Mouse (Mus musculus) lung, postnatal 36 days (tissue): ENCODE measurements at regions not wholly inside any gene's neighbourhood (a gene's known extent, or its start where the extent isn't known, plus 50 kb on each side); places are given as distances from the start of the nearest gene placed in this dataset.

Experiments used
- DNase-seq: peaks from one replicate; pipeline ENCODE4 v3.0.0; 2022; ENCODE audit warnings: mixed read lengths

DNA sequence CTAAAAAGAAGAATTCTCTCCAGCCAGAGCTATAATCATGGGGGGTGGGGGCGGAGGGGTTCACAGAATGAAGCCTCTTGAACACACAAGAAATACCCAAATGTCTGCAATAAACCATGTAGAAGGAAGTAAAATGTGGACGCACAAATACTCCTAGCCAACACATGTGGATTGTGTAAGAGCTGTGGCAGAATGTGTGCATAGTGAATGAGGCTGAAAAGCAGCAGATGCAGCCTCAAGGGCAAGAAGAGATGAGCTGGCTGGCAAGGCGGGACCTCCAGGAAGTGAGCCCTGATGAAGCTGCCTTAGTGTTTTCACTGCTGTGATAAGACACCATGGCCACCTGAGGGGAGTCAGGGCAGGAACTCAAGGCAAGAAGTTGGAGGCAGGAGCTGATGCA lies 53.3 kb upstream of the Arhgap28 start:
- DNase-seq: no peak

DNA sequence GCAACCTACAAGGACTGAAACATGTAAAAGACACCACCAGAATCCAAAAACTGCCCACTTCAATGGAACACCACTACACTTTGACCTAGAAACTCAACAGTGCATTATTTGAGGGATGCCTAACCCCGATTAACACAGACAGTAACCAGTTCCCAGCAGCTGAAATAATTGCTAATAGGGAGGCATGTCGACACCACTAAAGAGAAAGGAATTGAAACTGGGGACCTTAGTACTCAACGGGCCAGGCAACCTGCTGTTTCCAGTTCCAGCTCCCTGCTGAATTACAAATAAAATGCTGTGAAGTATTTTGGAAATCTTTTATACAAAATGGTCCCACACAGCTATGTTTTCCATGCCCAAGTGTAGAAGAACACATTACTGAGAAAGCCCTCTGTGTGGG lies 56.5 kb upstream of the Arhgap28 start:
- DNase-seq: no peak

DNA sequence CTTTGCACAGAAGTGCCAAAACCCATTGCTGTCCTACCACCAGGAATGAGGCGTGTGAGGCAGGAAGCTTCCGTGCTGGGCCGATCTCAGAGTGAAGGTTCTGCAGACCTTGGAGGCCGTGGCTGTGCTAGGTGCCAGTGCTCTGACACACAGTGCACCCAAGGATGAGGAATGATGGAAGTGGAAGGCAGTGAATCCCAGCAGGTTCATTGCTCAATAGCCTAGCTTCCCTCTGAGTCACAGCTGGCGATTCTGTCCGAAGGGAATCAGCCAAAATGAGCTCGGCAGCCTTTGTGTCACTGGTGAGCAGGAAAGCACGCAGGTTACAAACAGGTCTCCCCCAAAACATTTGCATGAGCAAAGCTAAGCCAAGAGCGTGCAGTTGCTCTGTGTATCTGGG lies 61.8 kb upstream of the Arhgap28 start:
- peak; percentile 6 for DNase-seq

DNA sequence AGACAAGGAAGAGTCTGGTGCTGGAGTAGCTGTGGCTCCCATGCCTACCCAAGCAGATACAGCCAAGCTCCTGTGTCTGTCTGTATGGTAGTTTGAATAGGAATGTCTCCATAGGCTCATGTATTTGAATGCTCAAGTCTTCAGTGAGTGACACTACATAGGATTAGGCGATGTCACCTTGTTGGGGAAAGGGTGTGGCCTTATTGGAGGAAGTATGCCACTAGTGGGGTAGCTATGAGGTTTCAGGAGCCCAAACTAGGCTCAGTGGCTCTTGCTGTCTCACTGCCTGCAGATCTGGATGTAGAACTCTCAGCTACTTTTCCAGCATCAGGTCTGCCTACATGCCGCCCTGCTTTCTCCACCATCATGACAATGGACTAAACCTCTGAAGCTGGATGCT lies 62.3 kb upstream of the Arhgap28 start:
- no peak for DNase-seq

- DNase-seq: no peak
These were observed 65.1 kb upstream of the Arhgap28 start for GRCm38 (mm10) chr17:68069008-68069407.

DNA sequence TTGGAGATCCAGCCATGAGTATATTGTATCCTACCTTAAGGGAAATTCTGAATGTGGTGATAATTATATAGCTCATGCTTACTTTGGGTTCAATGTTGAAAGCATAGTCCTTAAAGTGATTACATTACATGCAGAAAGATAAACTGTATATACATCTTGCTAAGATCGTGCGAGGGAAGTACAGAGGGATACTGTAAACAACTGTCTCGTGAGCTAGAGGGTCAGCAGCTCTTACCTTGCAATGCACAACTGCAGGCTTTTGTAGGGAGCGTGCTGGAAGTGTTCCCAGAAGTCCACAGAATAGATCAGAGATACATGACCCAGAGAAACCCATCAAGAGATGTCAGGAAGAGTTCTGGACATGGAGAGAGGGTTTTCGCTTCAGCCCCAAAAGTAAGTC lies 65.6 kb upstream of the Arhgap28 start:
- DNase-seq: no peak

DNA sequence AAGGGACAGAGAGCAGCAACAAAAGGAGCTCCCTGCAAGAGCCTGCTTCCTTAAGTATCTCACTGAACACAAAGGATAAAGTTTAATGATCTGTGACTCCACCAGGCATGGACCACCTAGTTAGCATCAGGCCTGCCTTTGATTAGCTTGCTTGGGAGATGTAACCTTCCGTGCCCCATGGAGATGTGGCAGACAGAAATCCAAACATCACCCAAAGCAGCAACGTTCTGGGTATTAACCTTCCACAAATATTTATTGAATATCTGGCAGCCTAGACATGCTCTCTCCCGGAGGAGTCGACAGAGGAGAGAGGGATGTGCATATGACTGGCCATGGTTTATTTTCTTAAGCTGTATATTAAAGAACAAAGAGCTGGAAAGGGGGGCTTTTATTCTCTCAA lies 67.6 kb upstream of the Arhgap28 start:
- DNase-seq: no peak

DNA sequence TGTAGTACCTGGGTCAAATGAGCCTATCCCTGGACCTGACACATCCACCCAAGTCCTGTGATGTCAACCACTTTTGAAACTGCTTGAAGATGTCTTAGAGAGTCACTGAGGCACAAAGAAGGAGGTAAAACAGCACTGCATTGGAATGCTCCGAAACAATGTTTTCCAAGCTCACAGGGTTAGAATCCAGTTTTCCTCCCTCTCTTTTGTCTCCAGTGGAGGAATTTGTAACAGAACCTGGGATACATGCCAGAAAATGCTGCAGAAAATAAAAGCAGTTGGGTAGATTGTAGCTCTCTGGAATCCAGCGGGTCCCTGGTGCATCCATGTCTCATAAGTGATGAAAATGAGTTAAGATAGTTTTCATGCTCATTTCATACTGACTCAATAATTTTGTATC lies 71.8 kb upstream of the Arhgap28 start:
- no peak for DNase-seq

GRCm38 (mm10) chr17:68078709-68079108 lies 74.8 kb upstream of the Arhgap28 start:
- no peak for DNase-seq

- DNase-seq: no peak
These were observed 80.5 kb upstream of the Arhgap28 start for GRCm38 (mm10) chr17:68084446-68084845.

DNA sequence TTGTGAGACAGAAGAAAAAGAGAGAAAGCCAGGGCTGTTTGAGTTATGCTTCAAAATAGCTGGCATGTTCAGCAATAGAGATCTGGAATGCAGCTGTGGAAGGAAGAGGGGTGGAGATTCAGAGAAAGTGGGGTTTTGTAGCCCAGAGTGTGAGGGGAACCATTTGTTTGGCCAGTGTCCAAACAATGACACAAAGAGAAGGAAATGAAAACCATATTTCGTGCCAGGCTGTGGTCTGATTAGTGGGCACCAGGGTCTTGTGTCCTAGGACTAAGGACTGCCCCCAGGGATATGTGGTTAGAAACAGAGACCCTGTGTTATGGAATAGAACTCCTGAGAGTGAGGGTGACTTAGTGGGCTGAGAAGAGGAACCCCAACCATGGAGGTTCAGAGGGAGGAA lies 83.2 kb upstream of the Arhgap28 start:
- DNase-seq: peak; percentile 3

DNA sequence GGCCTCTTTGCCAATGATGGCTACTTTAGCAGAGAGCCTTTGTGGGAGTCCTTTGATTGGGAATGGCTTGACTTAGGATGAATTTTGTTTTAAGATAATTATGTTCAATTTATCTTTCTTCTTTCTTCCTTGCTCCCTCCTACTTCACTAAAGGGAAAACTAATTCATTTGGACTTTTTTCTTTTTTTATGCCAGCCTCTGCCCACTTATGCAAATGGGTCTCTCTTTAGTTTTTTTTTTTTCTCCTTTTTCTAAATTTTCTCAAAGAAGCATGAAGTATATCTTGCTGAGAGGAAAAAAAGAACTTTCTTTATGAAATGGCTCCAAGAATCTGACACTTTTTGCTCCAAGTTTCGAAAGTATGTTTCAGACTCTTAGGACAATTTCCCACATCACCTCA lies 85.3 kb upstream of the Arhgap28 start:
- DNase-seq: no peak

GRCm38 (mm10) chr17:68089830-68090229 lies 85.9 kb upstream of the Arhgap28 start:
- no peak for DNase-seq

GRCm38 (mm10) chr17:68096982-68097381 lies 93.1 kb upstream of the Arhgap28 start:
- DNase-seq: no peak

- no peak for DNase-seq
These were observed 93.5 kb upstream of the Arhgap28 start for GRCm38 (mm10) chr17:68097436-68097835.

DNA sequence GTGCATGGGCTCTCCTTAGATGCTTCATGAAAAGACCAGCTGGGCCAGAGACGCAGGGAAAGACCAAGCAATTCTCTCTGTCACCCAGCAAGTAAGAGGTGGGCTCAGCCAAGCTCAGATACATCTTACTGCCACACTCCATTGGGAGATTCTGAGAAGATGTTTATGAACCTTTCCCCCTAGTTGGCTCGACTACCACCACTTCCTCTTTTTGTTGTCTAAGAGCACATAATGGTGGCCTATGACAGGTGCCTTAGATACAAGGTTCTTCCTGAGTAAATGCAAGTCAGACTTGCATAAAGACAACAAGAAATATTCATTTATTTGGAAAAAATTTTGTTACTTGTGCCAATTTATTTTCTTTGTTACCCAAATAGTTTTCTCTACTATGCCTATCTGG lies 96.2 kb upstream of the Arhgap28 start:
- DNase-seq: no peak

- peak; percentile 50 for DNase-seq
These were observed 99.4 kb upstream of the Arhgap28 start for GRCm38 (mm10) chr17:68103346-68103745.

DNA sequence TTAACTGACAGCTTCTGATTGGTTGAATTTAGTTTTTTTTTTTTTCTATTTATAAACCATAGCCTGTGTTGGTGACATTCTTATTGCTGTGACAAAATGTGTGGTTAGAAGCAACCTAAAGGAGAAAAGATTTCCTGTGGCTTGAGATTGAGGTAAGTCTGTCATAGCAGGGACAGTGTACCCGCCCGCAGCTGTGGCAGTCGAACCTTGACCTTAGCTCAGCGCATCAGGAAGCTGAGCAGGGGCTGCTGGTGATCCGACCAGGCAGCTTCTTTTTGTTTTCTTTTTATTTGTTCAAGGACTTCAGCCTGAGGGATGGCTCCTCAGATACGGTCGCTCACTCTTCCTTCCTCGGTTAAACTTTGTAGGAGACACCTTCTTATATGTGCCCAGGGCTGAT lies 102.4 kb upstream of the Arhgap28 start:
- DNase-seq: no peak

- no peak for DNase-seq
These were observed 104.0 kb upstream of the Arhgap28 start for GRCm38 (mm10) chr17:68107875-68108274.

- no peak for DNase-seq
These were observed 108.0 kb upstream of the Arhgap28 start for GRCm38 (mm10) chr17:68111834-68112473.

DNA sequence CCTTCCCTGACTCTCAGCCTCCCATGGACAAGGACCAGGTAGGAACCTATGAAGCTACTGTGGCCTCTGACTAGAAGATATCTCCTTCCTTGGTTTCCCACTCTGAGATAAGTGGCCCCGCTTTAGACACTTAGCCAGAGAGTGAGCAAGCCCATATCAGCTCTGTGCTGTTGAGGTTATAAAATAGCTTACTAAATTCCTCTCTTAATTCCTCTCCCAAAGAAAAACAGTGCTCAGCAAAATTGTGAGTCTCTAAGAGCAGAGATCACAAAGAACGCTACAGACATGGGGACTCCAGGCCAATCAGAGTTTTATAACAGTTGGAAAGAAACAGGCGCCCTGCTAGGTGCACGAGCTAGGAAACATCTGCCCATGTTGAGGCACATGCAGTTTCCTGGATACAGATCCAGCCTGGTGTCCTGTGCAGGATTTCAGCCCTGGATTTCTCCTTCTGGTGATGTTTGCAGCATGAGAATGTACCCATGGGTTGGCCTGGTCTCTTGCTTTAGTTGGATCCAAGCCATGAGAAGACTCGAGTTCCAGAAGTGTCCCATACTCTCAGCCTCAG lies 108.9 kb upstream of the Arhgap28 start:
- DNase-seq: peak; percentile 61

DNA sequence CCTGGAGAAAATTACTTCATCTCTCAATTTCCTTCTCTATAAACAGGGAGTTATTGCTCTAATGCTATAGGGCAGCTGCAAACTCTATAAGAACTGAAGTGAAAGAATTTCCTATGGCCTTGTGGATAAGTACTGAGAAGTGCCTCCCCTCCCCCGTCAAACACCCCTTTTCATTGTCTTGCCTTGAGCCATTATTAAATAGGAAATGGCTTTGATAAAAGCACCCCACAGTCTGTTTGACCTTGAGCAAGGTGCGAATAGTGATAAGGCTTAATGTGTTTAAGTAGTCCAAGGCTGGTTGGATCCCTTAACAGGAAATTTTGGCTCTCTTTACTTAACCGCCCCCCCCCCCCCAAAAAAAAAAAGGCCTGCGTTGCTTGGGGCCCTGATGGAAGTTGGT lies 111.7 kb upstream of the Arhgap28 start:
- DNase-seq: no peak

DNA sequence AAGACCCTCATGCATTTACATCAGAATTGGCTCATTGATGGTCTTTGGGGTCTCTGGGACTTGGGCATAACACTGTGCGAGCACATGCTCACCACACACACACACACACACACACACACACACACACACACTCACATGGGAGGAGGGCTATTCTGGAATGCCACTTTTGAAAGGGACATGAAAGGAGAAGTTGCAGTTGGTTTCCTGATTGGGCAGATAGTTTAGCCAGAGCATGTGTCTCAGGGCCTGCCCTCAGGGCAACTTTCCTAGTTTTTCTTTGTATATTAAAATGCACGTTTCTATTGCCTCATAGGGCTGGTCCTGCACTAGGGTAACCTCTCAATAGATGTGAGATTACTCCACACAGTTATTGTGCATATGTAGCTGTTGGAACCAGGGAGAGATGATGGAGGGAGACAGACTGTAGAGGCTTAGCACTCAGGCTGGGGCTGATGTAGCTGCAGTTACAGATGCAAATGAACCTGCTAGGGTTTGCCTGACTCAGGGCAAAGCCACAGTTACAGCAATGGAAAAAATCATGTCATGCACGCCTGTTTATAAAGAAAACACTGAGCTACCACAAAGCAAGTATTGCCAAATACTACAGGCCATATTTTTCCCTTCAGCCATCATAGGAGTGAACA lies 115.3 kb upstream of the Arhgap28 start:
- DNase-seq: no peak

GRCm38 (mm10) chr17:68120230-68120629 lies 116.3 kb upstream of the Arhgap28 start:
- DNase-seq: no peak

DNA sequence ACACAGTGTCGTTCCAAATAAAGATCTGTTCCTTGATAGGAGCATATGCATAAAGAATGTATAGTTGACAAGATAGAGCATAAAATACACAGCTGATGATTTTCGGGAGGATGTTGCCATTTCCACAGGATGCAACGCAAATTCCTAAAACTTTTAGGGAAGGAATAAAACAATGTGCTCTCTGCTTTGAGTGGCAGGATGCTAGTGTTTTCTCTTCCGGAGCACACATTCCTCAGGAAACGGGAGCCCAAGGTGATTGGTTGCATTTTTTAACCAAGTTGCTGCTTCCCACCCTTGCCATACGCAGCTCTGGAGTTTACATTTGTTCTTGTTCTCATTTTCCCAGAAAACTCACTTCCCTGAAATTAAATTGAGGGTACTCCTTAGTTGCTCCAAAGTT lies 116.8 kb upstream of the Arhgap28 start:
- no peak for DNase-seq
